Mouse (Mus musculus) kidney, postnatal 25 days (tissue): ENCODE results near the gene Pus3.

Experiments
- DNase-seq, 2 experiments: peaks; one replicate each; pipeline ENCODE4 v3.0.0; 2021; ENCODE audit warnings: mixed read lengths in 2 of 2

Pus3 gene

DNA sequence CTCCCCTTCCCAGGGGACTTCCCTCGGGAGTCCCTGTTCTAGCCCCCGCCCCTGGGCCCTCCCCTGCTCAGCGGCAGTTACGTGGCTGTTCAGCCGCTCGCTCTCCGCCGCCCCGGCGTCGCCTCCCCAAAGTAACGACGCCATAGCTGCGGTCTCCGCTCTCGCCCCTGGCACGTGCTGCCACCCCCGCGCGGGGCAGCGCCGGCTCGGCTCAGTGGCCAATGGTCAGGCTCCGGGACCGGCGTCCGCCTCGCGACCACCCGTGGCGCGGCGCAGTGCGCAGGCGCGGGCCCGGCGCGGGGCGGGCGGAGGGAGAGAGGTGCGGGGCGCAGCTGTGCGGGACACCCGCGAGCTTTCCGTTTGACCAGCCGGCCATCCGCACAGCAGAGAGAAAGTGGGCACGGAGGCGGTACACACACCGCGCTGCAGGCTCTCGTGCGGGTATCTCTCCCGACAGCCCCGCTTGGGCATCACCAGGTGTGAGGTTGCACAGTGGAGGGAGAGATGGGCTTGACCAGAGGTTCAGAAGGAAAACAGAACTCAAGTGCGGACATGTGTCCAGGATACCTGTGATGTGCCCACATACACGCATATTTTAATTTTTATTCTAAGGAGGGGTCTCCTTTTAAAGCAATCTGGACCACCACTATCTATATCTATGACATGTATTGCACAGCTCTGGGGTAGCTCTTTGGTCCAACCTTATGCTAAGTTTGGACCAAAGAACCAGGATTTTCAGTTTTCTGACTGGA lies at the start of gene Pus3, which contains the start of gene Ddx25:
TSS of gene Pus3 (plus strand) at position 339 of the 752 bp plus-strand sequence.
TSS of gene Ddx25 (minus strand) at position 272 of the 752 bp plus-strand sequence.
- peak; percentile 7 to 40 for DNase-seq

DNA sequence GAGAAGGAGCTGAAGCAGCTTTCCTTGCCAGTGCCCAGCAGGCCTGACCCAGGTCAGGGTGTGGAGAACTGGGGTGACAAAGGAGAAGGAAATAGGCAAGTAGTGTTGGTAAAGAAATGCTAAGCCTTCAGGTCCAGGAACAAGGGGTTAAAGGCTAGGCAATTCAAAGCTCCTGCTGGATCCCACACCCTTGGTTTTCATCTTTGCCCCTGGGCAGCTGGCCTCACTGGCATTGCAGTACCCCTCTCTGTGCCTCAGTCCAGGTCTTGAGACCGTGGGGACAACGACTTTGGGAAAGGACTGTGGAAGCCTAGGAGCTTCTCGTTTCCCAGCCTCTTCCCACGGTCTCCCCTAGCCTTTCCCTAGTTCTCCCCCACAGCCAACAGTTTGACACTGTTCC lies 44.5 kb upstream of the Pus3 start:
- DNase-seq: no peak

DNA sequence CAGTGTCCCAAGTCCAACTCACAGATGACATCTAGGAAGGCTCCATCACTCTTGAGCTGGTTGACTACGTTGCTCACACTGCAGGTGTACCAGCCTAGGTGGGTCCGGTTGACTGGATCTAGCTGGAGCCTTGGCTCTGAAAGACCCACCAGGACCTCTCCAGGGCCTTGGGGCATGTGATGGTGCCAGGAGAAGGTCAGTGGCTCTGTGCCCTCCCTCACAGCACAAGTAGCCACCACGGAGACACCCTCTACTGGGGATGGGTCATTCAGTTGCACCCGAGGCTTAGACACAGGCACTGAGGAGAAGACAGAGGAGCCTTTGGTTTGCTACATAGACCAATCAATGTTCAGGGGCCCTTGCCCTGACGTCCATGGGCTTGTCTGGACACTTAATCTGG lies 42.2 kb upstream of the Pus3 start:
- DNase-seq: no peak

DNA sequence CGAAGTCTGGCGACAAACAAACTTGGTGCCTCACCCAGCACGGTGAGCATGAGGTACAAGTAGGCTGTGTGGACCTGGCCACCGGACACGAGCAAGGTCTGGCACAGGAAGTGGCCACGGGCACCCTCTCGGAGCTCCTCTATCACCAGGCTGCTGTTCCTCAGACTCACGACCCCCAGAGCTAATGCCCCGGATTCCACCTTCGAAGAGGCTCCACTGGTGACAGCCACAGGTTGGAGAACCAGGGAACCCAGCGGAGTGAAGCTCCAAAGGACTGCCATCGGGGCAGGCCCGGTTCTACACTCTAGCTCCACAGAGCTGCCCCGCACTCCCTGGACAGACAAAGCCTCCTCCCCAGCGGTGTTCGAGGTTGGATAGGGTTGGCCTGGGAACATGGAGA lies 41.7 kb upstream of the Pus3 start:
- DNase-seq: no peak

DNA sequence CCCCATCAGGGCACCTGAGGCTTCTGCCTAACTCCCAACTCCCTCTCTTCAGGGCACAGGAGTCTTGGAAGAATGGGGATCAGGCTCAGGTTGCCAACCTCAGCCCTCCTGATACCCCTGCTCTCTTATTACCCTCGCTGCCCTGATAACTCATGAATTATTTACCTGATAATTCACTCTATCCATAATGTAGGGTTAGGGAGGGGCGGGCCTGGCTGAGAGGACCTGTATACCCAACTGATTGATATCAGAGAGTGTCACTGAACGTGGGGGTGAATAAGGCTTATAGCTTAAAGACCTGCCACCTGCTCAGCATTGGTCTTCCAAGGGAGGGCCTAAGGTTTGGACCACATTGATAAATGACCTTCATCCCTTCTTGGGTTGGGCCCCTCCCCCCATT lies 40.2 kb upstream of the Pus3 start, which contains the start of gene Gm1113:
TSS of gene Gm1113 (minus strand) at position 101 of the 400 bp plus-strand sequence.
- DNase-seq: no peak

DNA sequence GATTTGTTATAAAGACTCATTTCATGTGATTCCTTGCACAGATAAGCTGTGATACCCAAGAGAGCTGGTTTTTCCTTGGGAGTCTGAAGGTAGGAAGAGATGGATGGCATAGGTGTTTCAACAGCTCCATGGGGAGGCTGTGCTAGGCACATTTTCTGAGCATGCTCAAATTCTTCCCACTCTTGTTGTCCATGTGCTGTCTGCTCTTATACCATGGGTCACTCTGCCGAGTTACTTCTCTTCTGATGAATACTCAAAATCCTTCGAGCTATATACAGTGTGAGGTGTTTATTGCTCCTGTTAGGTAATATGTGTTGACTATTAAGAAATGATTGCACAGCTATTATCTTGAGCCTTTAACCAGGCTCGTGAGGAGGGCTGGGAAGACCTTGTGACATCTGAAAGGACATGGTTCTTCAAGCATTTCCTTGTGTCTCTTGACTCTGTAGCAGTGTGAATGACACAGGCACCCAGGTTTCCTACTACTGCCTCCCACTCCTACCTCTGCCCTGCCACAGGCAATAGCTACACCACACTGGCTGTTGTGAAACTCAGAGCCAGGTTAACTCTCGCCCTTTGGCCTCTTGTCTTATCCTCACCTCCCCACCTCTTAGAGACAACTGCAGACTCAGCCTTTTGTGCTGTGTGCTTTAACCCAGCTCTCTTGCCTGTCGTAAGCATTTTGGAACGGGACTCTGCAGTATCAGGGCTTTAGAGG lies 37.6 kb upstream of the Pus3 start:
- no peak for DNase-seq

DNA sequence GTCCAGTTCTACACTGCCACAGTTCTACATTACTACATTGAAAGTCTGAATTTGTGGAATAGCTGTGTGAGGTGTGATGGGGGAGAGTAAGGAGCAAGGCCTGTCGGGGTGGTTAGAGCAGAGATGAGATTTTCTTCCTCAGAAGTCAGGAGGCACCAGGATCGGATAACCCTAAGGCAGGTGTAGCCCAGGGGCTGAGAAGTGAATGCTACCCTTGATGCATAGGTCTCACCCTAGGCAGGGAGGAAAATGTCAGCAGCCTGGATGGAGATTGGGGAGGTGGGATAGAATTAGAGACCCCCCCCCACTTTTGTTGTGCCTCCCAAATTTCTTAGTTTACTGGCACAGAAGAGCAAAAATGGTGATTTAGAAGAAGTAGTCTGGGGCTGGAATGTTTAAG lies 36.2 kb upstream of the Pus3 start:
- DNase-seq: no peak

DNA sequence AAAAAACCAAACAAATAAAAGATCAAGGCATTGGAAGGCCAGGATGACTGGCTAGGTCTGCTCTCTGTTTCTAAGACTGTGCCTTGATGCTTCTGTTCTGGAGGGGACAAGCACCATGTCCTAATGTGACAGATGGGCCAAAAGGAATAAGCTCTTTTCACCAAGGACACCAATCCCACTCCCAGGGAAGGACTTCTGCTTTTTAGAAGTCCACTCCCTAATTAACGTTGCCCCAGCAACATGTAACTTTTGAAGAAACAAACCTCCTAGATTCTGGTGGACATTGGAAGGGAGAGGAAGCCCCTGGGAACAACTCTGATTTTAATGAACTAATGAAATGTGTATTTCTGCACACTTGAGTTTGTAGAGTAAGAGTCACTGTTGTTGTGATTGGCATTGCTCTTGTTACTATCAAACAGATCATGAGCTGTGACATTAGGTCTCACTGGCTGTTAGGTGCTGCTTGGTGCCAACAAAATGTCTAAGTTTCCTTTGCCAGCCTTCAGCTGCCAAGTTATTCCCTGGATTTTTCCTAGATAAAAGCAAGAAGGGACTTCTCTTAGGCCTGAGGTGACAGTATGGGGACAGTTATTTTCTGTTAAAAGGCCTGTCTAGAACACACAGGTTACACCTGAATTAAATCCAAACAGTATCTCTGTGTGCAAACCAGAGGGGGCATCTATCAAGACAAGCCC lies 35.4 kb upstream of the Pus3 start:
- no peak for DNase-seq

DNA sequence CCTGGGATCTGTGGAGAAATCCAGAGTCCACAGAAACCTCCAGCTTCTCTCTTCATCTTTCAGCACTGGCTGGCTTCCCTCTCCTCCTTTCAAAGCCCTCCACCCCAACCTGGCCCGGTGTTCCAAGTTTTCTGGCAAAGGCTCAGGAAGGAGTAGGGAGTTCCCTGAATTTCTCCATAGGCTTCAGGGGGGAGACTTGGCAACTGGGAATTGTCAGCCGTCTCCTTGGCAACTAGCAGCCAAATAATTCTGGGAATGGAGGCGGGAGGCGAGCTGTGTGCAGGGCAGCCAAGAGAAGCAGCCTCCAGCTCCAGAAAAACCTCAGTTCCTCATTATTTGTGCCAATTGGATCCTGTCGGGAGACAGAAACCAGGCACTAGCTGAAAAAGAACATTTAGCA lies 34.9 kb upstream of the Pus3 start:
- no peak for DNase-seq

DNA sequence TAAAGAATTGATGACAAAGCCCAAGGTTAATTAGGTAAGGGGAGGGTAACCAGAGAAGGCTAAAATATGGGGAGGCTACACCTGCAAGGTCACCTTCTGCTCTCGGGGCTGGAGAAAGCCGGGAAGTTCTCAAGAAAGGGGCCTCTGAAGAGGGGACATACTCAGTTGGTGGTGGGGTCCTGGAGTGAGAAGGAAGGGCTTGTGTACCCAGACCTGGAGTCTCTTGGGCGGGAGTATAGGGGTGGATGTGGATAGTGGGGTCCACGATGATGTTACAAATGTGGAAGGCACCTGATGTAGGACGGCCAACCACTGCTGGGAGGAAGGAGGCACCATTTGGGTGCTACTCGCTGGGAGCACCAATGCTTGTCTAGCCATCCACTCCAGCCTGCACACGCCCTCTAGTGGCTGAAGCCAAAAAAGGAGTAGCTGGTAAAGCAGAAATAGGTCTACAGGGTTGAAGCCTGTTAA lies 34.4 kb upstream of the Pus3 start:
- peak; percentile 76 to 77 for DNase-seq

DNA sequence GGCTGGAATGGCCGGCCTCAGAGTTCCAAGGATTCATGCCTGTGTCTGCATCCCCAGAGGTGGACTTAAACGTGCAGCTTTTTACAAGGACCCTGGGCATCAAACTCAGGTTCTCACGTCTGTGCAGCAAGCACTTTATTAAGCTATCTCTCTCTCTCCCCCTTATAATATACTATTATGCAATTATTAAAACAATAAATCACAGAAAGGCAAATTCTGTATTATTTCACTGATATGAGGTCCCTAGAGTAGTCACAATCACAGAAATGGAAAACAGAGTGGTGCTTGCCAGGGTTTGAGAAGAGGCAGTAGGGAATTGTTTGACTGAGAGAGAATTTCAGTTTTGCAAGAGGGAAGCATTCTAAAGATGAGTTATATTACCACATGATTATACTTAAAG lies 29.3 kb upstream of the Pus3 start:
- no peak for DNase-seq

DNA sequence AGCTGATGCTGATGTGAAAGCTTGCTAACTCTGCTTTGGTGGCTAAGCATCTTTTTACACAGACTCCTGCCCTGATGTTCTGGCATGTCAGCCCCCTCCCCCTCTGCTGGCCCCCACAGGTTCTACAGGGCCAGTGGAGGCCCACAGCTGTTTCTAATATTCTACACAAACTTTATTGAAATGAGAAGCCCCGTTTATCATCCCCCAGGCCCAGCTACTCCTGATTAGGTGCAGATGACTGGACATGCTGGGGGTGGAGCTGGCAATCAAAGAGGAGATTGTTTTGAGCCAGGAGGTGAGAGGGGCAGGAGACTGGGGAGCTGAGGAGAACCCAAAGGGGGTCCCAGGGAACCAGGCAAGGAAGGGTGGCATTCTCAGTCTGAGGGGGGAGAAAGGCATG lies 28.6 kb upstream of the Pus3 start:
- DNase-seq: no peak

DNA sequence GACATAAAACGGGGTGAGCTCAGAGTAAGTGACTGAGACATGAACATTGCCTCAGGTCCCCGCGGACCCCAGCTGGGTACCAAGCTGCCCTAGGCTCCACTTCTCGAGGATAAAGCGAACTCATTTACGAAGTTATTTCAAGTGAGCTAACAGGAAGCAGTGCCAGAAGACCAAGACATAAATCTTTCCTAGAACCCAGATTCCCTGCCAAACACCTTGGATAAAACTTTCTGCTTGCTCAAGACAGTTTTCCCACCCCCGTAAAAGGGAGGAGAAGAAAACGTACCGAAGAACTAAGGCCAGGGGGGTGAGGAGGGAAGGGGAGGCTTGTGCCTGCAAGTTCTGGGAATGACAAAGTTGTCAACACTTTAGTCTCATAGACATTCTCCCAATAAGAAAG lies 25.1 kb upstream of the Pus3 start:
- DNase-seq: no peak

DNA sequence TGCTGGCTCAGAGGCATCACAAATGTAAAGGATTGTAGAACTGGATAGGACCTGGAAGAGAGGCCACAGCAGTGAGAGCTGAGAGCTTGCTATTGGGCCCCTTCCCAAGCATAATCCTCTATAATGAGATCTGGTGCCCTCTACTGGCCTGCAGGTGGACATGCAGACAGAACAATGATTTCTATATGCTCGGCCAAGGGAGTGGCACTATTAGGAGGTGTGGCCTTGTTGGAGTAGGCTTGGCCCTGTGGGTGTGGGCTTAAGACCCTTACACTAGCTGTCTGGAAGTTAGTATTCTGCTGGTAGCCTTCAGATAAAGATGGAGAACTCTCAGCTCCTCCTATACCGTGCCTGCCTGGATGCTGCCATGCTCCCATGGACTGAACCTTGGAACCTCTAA lies 23.3 kb upstream of the Pus3 start:
- DNase-seq: peak in 1 of 2 experiments; percentile 52

DNA sequence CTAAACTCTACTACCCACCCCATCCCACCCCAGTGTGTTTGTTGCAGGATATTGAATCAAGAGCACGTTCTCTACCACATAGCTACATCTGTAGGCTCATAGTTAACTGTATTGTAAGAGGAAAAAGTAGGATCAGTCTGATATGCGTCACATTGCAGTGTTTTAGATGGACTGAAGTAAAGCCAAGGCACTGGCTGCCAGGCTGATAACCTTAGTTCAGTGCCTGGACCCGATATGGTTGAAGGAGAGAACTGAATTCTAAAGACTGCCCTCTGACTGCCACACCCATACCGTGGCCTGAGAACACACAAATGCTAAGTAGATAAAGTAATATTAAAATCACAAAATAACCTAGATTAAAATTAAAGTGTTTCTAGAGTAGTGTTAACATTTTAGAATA lies 22.5 kb upstream of the Pus3 start:
- no peak for DNase-seq

DNA sequence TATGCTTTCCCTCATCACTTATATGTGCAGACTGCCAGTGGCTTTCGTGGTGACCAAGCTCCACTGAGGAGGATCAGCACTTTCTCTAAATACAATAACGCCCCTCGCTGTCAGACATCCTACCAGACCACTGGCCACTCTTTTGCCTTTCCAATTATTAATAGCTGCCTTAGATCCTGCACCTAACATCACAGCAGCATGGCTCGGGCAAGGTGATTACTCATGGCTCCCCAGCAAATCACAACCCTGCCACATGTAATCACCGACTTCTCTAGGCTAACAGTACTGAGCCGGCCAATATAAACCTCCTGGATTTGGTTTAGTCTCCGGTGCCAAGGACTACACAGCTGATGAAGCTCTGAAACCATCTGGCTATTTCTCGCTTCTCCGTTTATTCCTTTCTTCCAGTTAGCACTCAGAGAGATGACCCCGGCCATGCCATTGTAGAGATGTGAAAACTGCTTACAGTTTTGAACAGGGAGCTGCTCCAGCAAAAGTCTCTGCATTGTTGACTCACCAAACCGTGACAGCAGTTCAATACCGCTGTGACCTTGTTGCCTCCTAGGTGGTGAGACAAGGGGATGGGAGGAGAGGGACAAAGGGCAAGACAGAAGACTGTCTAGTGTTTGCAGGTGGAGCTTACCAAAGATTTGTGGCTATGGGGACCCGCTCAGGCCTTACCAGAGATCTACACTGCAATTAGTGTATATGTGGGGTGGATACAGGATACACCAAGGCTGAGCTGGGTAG lies 19.2 kb upstream of the Pus3 start:
- no peak for DNase-seq

DNA sequence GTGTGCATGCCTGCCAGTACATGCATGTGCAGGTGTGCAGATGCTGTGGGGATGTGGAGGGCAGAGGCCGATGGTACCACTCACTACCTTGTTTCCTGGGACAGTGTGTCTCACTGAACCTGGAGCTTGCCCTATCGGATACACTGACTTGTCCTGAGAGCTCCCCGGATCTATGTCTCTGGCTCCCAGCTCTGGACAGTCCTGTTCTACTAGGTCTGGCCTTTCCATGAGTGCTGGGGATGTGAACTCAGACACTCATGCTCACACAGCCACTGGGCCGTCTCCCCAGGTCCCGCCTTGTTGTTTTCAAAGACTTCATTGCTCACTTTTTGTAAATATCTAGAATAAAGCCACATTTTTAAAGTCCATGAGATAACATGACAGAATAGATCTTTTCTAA lies 17.4 kb upstream of the Pus3 start:
- no peak for DNase-seq

DNA sequence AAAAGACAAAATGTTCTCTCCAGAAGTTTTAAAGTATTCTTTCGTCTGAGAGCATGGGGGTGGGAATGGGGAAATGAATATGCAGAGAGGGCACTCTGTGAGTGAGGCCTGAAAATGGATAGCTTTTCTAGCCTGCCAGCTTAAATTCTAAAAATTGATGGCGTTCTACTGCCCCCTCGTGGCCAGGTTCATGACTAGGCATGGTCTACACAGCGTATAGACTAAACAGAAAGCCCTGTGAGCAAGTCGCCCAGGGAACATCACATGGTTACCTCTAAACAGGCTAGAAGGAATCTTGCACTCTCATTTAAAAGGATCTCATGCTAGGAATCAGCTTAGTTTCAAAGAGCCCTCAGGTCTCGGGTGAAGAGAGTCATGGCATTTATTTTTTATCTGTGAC lies 16.9 kb upstream of the Pus3 start:
- peak; percentile 75 to 91 for DNase-seq

DNA sequence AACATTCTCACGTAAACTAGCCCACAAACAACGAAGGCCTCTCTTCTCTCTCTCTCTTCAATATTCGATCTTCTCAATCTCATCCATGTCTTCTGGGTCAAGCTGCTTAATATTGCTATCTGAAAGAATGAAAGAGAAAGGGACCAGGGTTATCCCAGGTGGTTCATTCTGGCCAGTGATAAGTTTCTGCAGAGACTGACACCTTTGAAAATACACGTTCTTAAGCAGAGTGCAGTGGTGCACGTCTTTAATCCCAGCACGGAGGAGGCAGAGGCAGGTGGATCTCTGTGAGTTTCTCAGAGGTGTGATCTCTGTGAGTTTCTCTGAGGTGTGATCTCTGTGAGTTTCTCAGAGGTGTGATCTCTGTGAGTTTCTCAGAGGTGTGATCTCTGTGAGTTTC lies 16.5 kb upstream of the Pus3 start:
- DNase-seq: no peak

DNA sequence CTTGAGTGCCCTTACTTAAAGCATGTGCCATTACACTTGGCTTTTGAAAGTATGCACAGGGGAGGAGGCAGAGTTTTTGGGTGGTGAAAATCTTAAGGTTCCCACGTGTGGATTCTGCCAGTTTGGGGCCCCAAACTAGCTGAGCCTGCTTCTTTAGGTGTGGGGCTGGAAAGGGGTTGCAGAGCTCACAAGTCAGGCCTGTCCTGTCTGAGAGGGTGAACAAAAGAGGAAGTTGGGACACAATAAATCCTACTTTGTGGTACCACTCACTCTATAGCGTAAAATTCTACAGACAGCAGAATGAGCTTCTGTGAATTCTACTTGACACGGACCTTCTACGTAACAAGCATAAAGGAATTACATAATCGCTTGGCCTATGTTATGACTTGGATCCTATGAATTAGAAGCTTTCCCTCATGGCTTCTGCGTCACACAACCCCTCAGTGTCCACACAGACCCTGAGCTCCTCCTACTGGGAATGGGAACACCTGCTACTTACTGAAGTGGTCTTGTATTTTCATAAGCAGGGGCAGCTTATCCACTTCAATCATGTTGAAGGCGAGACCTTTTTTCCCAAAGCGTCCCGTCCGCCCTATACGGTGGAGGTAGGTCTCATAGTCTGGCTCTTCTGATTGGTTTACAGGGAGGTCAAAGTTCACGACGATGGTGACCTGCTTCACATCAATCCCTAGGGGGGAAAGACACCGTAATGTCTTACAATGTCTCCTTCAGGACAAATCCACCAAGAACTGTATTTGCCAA lies 15.1 kb upstream of the Pus3 start:
- DNase-seq: no peak

DNA sequence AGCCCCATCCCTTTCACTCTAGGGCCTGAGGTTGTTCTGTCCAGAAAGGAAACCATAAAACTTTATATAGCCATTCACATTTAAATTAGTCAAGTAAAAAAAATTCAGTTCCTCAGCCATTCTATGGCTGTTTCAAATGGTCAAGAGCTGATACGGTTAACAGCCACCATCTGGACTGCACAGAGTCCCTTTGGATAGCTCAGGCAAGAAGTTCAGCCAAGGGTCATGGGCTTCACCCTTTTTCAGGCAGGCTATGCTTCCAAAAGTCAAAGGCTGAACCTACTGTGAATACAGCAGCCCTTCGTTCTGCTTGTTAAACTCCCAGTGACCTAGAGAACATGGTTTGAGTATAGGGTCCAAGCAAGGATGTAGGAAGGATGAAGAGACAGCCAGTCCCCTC lies 13.7 kb upstream of the Pus3 start:
- peak in 1 of 2 experiments; percentile 22 for DNase-seq

DNA sequence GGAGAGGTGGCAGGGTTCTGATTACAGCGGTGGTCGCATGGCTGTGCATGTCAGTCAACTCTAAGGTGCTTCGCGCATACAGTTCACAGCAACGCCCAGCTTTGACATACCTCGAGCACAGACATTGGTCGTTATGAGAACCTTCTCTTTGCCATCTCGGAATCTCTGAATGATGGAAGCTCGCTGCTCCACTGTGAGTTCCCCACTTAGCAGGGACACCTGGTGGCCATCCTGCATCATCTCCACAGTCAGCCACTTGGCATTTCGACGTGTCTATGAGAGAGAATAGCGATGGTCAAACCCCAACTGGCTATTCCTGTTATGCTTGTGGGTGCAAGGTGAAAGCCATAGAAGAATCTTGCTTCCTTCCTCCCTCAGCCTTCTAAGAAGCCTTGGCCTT lies 12.7 kb upstream of the Pus3 start:
- DNase-seq: no peak
